Comparison of ENCODE assay signal across 23 mouse cellular contexts in genomic region chr10:25798881-25799280, GRCm38 (mm10).
A peak's percentile ranks its signal among the peaks of the same experiment; 100 is the strongest.
DNase-seq lines count a peak whose midpoint lies in the region; ATAC-seq and TF ChIP-seq lines count a peak whose summit lies in the region.
"Had no signal": no experiment of that assay in that cellular context is flagged by ENCODE, and none has a peak within 500 bp of the region (broad histone marks: within the 10 kb centered on the region; RNA-seq: fewer than 3 reads in every experiment).

No protein-coding gene starts in this region.

- H3K9ac ChIP-seq in hindbrain, postnatal 0 days (replicated peaks; ENCODE audit: low read length) = no peak overlapping the region
- no peak overlapping the region for H3K9ac ChIP-seq in hindbrain, embryonic 16.5 days (ENCODE audit: low read depth, low read length)
- H3K9ac ChIP-seq in midbrain, postnatal 0 days (replicated peaks; ENCODE audit: low read length, poor library complexity, severe bottlenecking) = no peak overlapping the region
- no peak overlapping the region for H3K9ac ChIP-seq in midbrain, embryonic 13.5 days (replicated peaks)
- H3K9ac ChIP-seq: embryonic facial prominence, embryonic 12.5 days; forebrain, embryonic 13.5 days; forebrain, embryonic 15.5 days; forebrain, postnatal 0 days had no signal

- no peak for TF ChIP-seq CTCF in hindbrain, postnatal 0 days (IDR thresholded peaks at IDR 0.05; ENCODE audit: low read depth)
- TF ChIP-seq CTCF in midbrain, postnatal 0 days (IDR thresholded peaks at IDR 0.05) = no peak

- no peak for ATAC-seq in hindbrain, postnatal 0 days
- no peak for ATAC-seq in hindbrain, embryonic 16.5 days
- ATAC-seq in midbrain, postnatal 0 days (ENCODE audit: low FRiP score) = no peak
- no peak for ATAC-seq in midbrain, embryonic 13.5 days
- ATAC-seq: CD4-positive, CD25-positive, alpha-beta regulatory T cell, adult 4 months; forebrain, embryonic 13.5 days; forebrain, embryonic 15.5 days; forebrain, postnatal 0 days had no signal

- 84% methylated on average over 2 of the region's 2 CpGs for WGBS in hindbrain, postnatal 0 days
- 84% methylated on average over 2 of the region's 2 CpGs for WGBS in hindbrain, embryonic 16.5 days
- 92% methylated on average over 2 of the region's 2 CpGs for WGBS in midbrain, postnatal 0 days
- 97% methylated on average over 2 of the region's 2 CpGs for WGBS in midbrain, embryonic 13.5 days

- no peak overlapping the region for H3K4me3 ChIP-seq in hindbrain, postnatal 0 days (ENCODE audit: low read length)
- H3K4me3 ChIP-seq in hindbrain, embryonic 16.5 days (ENCODE audit: low read length) = no peak overlapping the region
- H3K4me3 ChIP-seq in midbrain, postnatal 0 days (ENCODE audit: low read depth, low read length) = no peak overlapping the region
- H3K4me3 ChIP-seq in midbrain, embryonic 13.5 days (replicated peaks) = no peak overlapping the region
- H3K4me3 ChIP-seq: embryonic facial prominence, embryonic 10.5 days; embryonic facial prominence, embryonic 12.5 days; forebrain, embryonic 13.5 days; forebrain, embryonic 15.5 days had no signal

- H3K27ac ChIP-seq in hindbrain, postnatal 0 days = no peak overlapping the region
- H3K27ac ChIP-seq in hindbrain, embryonic 16.5 days (ENCODE audit: low read depth, low read length) = no peak overlapping the region
- no peak overlapping the region for H3K27ac ChIP-seq in midbrain, postnatal 0 days (ENCODE audit: low read depth, low read length)
- no peak overlapping the region for H3K27ac ChIP-seq in midbrain, embryonic 13.5 days
- H3K27ac ChIP-seq: embryonic facial prominence, embryonic 10.5 days; embryonic facial prominence, embryonic 12.5 days; forebrain, embryonic 13.5 days; forebrain, embryonic 15.5 days had no signal

- no peaks in the 10 kb centered on the region for H3K27me3 ChIP-seq in hindbrain, postnatal 0 days (ENCODE audit: insufficient read depth, low read length)
- H3K27me3 ChIP-seq in hindbrain, embryonic 16.5 days (replicated peaks; ENCODE audit: control insufficient read depth, insufficient read depth, low read length) = no peaks in the 10 kb centered on the region
- no peaks in the 10 kb centered on the region for H3K27me3 ChIP-seq in midbrain, postnatal 0 days (ENCODE audit: insufficient read depth, low read length)
- no peaks in the 10 kb centered on the region for H3K27me3 ChIP-seq in midbrain, embryonic 13.5 days
- H3K27me3 ChIP-seq: CH12.LX; embryonic facial prominence, embryonic 12.5 days; forebrain, embryonic 13.5 days; forebrain, embryonic 15.5 days had no signal

- no peaks in the 10 kb centered on the region for H3K9me3 ChIP-seq in hindbrain, postnatal 0 days (ENCODE audit: low read length)
- H3K9me3 ChIP-seq in hindbrain, embryonic 16.5 days (ENCODE audit: control insufficient read depth, low read length) = no peaks in the 10 kb centered on the region
- H3K9me3 ChIP-seq in midbrain, postnatal 0 days (ENCODE audit: low read length) = no peaks in the 10 kb centered on the region
- H3K9me3 ChIP-seq in midbrain, embryonic 13.5 days = no peaks in the 10 kb centered on the region
- H3K9me3 ChIP-seq: embryonic facial prominence, embryonic 10.5 days; embryonic facial prominence, embryonic 12.5 days; forebrain, embryonic 13.5 days; forebrain, embryonic 15.5 days had no signal

- no peak overlapping the region for H3K4me2 ChIP-seq in hindbrain, postnatal 0 days (ENCODE audit: low read depth, low read length)
- H3K4me2 ChIP-seq in hindbrain, embryonic 16.5 days (ENCODE audit: low read length) = no peak overlapping the region
- H3K4me2 ChIP-seq in midbrain, postnatal 0 days (ENCODE audit: low read depth, low read length, poor library complexity, severe bottlenecking) = no peak overlapping the region
- no peak overlapping the region for H3K4me2 ChIP-seq in midbrain, embryonic 13.5 days (replicated peaks)
- H3K4me2 ChIP-seq: embryonic facial prominence, embryonic 12.5 days; forebrain, embryonic 13.5 days; forebrain, embryonic 15.5 days had no signal

- H3K36me3 ChIP-seq in hindbrain, postnatal 0 days (ENCODE audit: insufficient read depth, low read length) = no peaks in the 10 kb centered on the region
- H3K36me3 ChIP-seq in hindbrain, embryonic 16.5 days (ENCODE audit: control insufficient read depth, insufficient read depth, low read length) = no peaks in the 10 kb centered on the region
- H3K36me3 ChIP-seq in midbrain, postnatal 0 days (ENCODE audit: insufficient read depth, low read length) = no peaks in the 10 kb centered on the region
- no peaks in the 10 kb centered on the region for H3K36me3 ChIP-seq in midbrain, embryonic 13.5 days
- H3K36me3 ChIP-seq: embryonic facial prominence, embryonic 10.5 days; embryonic facial prominence, embryonic 12.5 days; forebrain, embryonic 15.5 days; G1E had no signal

- peak; percentile 70 for DNase-seq in heart, adult 11 months
- DNase-seq in heart, postnatal 4 days = no peak
- DNase-seq in hindbrain, postnatal 0 days (ENCODE audit: low spot score) = peak; percentile 18
- DNase-seq in midbrain, postnatal 0 days (ENCODE audit: low spot score) = peak; percentile 36
- DNase-seq in adrenal gland, adult 18-20 months (ENCODE audit: low spot score in 2 of 2) = no peak
- DNase-seq: adrenal gland, adult 2 months; adrenal gland, postnatal 10 days; adrenal gland, postnatal 25 days; B cell, adult 2 months; cerebellum, adult 11-12 months; cerebellum, adult 2 months; cerebellum, adult 9-10 months; cerebellum, postnatal 25 days; forebrain, postnatal 0 days had no signal

- no peaks in the 10 kb centered on the region for H3K4me1 ChIP-seq in hindbrain, postnatal 0 days (ENCODE audit: insufficient read depth, low read length)
- no peaks in the 10 kb centered on the region for H3K4me1 ChIP-seq in hindbrain, embryonic 16.5 days (ENCODE audit: control insufficient read depth, insufficient read depth, low read depth, low read length)
- no peaks in the 10 kb centered on the region for H3K4me1 ChIP-seq in midbrain, postnatal 0 days (ENCODE audit: insufficient read depth, low read length)
- H3K4me1 ChIP-seq in midbrain, embryonic 13.5 days (replicated peaks) = no peaks in the 10 kb centered on the region
- H3K4me1 ChIP-seq: embryonic facial prominence, embryonic 10.5 days; embryonic facial prominence, embryonic 12.5 days; forebrain, embryonic 13.5 days; forebrain, embryonic 15.5 days had no signal

Comparison
In these comparisons a context has a peak if more than half of its experiments do, and no peak if none do; other contexts are left out.
1. DNase-seq: peak in heart, adult 11 months (single experiment), hindbrain, postnatal 0 days (single experiment) and midbrain, postnatal 0 days (single experiment); none in heart, postnatal 4 days (single experiment) and adrenal gland, adult 18-20 months (0 of 2).